Mouse (Mus musculus) midbrain, postnatal 0 days (tissue): ENCODE measurements around the gene Tlr13. TPM values are rescaled to one million over a fixed set of nuclear protein-coding genes. Genes with fewer than 3 reads are reported as not detected.

ENCODE experiments used
- ATAC-seq: fragments of 200-750 bp; cut with Nextera tagmentation; 2 replicates; pipeline ENCODE4 v1.8.0; 2017; ENCODE audit warnings: moderate number of reproducible peaks, mild to moderate bottlenecking, moderate TSS enrichment, moderate library complexity; ENCODE audit not compliant: low FRiP score
- DNase-seq: peaks from one replicate; pipeline ENCODE4 v3.0.0-alpha.2; 2015; ENCODE audit warnings: low spot score
- H3K27ac ChIP-seq: fragments of 300-500 bp; sonication (generic); 2 replicates; pipeline ENCODE4 v1.5.1; 2014; ENCODE audit warnings: low read depth, mild to moderate bottlenecking, low read length, mixed read lengths
- H3K27me3 ChIP-seq: fragments of 300-500 bp; sonication (generic); 2 replicates; pipeline ENCODE4 v1.6.1; 2014; ENCODE audit warnings: low read length, control low read depth, mixed read lengths; ENCODE audit not compliant: insufficient read depth
- H3K36me3 ChIP-seq: fragments of 300-500 bp; sonication (generic); 2 replicates; pipeline ENCODE4 v1.6.1; 2014; ENCODE audit warnings: low read length, control low read depth, mixed read lengths; ENCODE audit not compliant: insufficient read depth
- H3K4me1 ChIP-seq: fragments of 300-500 bp; sonication (generic); 2 replicates; pipeline ENCODE4 v1.6.1; 2014; ENCODE audit warnings: mild to moderate bottlenecking, control low read depth, antibody characterized with exemption, low read length, mixed read lengths; ENCODE audit not compliant: insufficient read depth
- H3K4me2 ChIP-seq: fragments of 300-500 bp; sonication (generic); 2 replicates; pipeline ENCODE4 v1.6.1; 2014; ENCODE audit warnings: low read depth, mild to moderate bottlenecking, low read length, mixed read lengths; ENCODE audit not compliant: poor library complexity, severe bottlenecking
- H3K4me3 ChIP-seq: fragments of 300-500 bp; sonication (generic); 2 replicates; pipeline ENCODE4 v1.5.1; 2014; ENCODE audit warnings: low read depth, mild to moderate bottlenecking, low read length, moderate library complexity
- H3K9ac ChIP-seq: fragments of 300-500 bp; sonication (generic); replicated peaks from 2 replicates; pipeline ENCODE4 v1.6.1; 2014; ENCODE audit warnings: mild to moderate bottlenecking, low read length, moderate library complexity, mixed read lengths; ENCODE audit not compliant: poor library complexity, severe bottlenecking
- H3K9me3 ChIP-seq: fragments of 300-500 bp; sonication (generic); 2 replicates; pipeline ENCODE4 v1.6.1; 2016; ENCODE audit warnings: low read length, control low read depth
- CTCF ChIP-seq: IDR thresholded peaks from 2 replicates; pipeline ENCODE4 v1.5.1; 2016; ENCODE audit warnings: antibody characterized with exemption, mild to moderate bottlenecking
- WGBS: fragments of 180-500 bp; shearing (Covaris S2); extraction: QIAGEN DNeasy Blood & Tissue Kit; methylation state at CpG from one replicate; pipeline ENCODE4 v1.1.7; 2014; 5-methylcytosine and 5-hydroxymethylcytosine counted together
- polyA plus RNA-seq: library from polyadenylated mRNA; unstranded; fragments of >200 nt; fragmentation: Nextera tagmentation; extraction: Ambion mirVana; gene quantifications from 2 replicates; pipeline ENCODE4 v1.2.1, GENCODE M21; 2015
- total RNA-seq: library from RNA; depleted of rRNA; stranded (reverse); fragments of >200 nt; gene quantifications from 2 replicates; pipeline ENCODE4 v1.2.3, GENCODE M21; 2014

The Tlr13 gene
- total and polyA plus RNA-seq, 2 experiments from 2014 or later, result 0.35 to 0.71 TPM

GRCm38 (mm10) chrX:106129877-106130276 lies 13.1 kb upstream of the Tlr13 start:
- no peak for DNase-seq
- H3K27ac ChIP-seq, result no peak overlapping the region
- no peak overlapping the region for H3K9ac ChIP-seq
- no peaks in the 10 kb centered on the region for H3K4me1 ChIP-seq
- no peaks in the 10 kb centered on the region for H3K9me3 ChIP-seq
- no peaks in the 10 kb centered on the region for H3K36me3 ChIP-seq
- no peak for ATAC-seq
- no peak for TF ChIP-seq CTCF
- H3K4me3 ChIP-seq, result no peak overlapping the region
- H3K27me3 ChIP-seq, result peaks cover 3% of the 10 kb centered on the region; the same call in 1 of the 2 replicates
- 87% methylated on average over 4 of the region's 4 CpGs for WGBS
- H3K4me2 ChIP-seq, result no peak overlapping the region

DNA sequence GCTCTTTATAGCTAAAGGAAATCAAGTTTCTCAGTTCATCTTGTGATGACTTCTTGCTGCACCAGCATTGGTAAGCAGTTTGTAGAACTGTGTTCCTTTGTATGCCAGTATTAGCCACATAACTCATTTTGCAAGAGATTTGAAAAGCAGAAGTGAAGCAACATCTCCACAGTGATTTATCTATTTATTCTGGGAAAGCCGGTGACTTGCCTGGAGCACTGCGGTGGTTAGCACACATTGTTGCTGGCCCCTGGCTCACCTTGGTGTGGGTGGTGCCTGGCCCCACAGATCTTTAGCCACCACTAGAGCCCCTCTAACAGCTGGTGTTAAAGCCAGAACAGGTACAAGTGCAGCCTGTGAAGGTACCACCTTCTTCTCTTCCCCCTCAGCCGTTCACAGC lies 8.1 kb upstream of the Tlr13 start:
- whole genome bisulfite sequencing, result 89% methylated on average over 3 of the region's 3 CpGs
- H3K9ac ChIP-seq, result no peak overlapping the region
- ATAC-seq (no peak), DNase-seq (no peak)
- H3K4me2 ChIP-seq, result no peak overlapping the region
- H3K36me3 ChIP-seq, result no peaks in the 10 kb centered on the region
- TF ChIP-seq CTCF, result no peak
- H3K27me3 ChIP-seq, result no peaks in the 10 kb centered on the region
- no peak overlapping the region for H3K4me3 ChIP-seq
- no peaks in the 10 kb centered on the region for H3K4me1 ChIP-seq
- no peak overlapping the region for H3K27ac ChIP-seq
- H3K9me3 ChIP-seq, result no peaks in the 10 kb centered on the region

GRCm38 (mm10) chrX:106135484-106135883 lies 7.5 kb upstream of the Tlr13 start:
- Histone ChIP-seq H3K4me3 (no peak overlapping the region), H3K27ac (no peak overlapping the region), H3K4me2 (no peak overlapping the region), H3K4me1 (no peaks in the 10 kb centered on the region), H3K9ac (no peak overlapping the region), H3K36me3 (no peaks in the 10 kb centered on the region), H3K9me3 (no peaks in the 10 kb centered on the region), H3K27me3 (no peaks in the 10 kb centered on the region)
- TF ChIP-seq CTCF, result no peak
- DNase-seq (no peak), ATAC-seq (no peak)
- 82% methylated on average over 4 of the region's 4 CpGs for WGBS

DNA sequence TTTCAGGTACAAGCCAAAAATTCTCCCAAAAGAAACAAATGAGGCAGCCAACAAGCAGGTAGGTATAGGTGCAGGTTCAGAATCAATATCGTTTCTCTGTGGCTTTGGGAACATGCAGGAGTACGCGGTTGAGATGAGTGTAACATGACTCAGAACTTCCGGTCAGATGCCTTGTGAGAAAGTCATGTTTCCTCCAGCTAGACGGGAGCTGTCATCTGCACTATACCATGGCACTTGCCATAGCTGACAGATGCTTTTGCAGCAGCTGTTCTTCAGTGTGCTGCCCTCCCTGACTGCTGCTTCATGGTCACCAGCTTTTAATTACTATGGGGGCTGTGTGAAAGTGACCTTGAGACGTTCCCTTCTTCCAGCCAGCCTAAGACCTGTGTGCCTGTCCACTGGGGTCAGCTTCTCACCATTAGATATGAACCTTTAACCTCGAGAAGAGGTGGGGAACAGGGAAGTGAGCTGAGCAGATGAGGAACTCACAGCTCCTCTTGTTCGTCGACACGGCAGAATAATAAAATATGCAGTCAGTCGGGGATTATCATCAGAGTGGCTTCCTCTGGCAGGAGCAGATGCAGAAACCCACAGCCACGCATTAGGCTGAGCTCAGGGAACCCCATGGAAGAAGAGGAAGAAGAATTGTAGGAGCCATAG lies 7.0 kb upstream of the Tlr13 start:
- H3K27me3 ChIP-seq, result no peaks in the 10 kb centered on the region
- no peak overlapping the region for H3K4me3 ChIP-seq
- DNase-seq, result no peak
- H3K36me3 ChIP-seq, result no peaks in the 10 kb centered on the region
- no peak for TF ChIP-seq CTCF
- no peak for ATAC-seq
- H3K27ac ChIP-seq, result no peak overlapping the region
- H3K4me1 ChIP-seq, result no peaks in the 10 kb centered on the region
- 65% methylated on average over 12 of the region's 12 CpGs for WGBS
- no peak overlapping the region for H3K9ac ChIP-seq
- H3K9me3 ChIP-seq, result no peaks in the 10 kb centered on the region
- H3K4me2 ChIP-seq, result no peak overlapping the region

- no peak for ATAC-seq
- Histone ChIP-seq H3K4me2 (no peak overlapping the region), H3K36me3 (no peaks in the 10 kb centered on the region), H3K9me3 (no peaks in the 10 kb centered on the region), H3K27me3 (no peaks in the 10 kb centered on the region), H3K27ac (no peak overlapping the region), H3K9ac (no peak overlapping the region), H3K4me3 (no peak overlapping the region), H3K4me1 (no peaks in the 10 kb centered on the region)
- 76% methylated on average over 13 of the region's 13 CpGs for WGBS
- DNase-seq, result no peak
- TF ChIP-seq CTCF, result no peak
Measured at GRCm38 (mm10) chrX:106139309-106140070, 3.5 kb upstream of the Tlr13 start.

DNA sequence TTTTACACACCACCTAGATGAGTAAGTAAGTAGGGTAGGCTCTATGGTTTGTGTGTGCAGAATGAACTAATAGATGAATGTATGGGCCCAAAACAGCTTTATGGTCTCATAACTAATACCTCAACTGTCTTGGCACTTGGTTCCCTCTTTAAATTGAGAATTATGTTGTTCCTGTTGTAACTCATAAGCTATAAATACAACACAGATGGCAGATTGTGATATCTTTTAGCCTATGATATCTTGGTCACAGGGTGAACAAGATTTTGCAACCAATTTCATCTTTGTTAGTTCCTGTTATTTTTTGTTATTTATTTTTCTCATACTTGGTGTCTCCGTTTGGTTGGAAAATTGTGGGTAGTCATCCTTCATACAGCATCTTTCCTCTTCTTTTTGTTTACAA lies 5.2 kb downstream of the Tlr13 start:
- 93% methylated on average over 1 of the region's 1 CpGs for WGBS
- H3K27me3 ChIP-seq, result no peaks in the 10 kb centered on the region

More for the DNA sequence above, 5.2 kb downstream of the Tlr13 start:
- Histone ChIP-seq H3K4me3 (no peak overlapping the region), H3K4me2 (no peak overlapping the region), H3K27ac (no peak overlapping the region), H3K4me1 (no peaks in the 10 kb centered on the region), H3K36me3 (no peaks in the 10 kb centered on the region), H3K9me3 (no peaks in the 10 kb centered on the region), H3K9ac (no peak overlapping the region)
- DNase-seq (no peak), ATAC-seq (no peak)
- no peak for TF ChIP-seq CTCF
